Mouse (Mus musculus) liver, postnatal 0 days (tissue): ENCODE measurements around the gene Ccser1. TPM values are rescaled to one million over a fixed set of nuclear protein-coding genes. Genes with fewer than 3 reads are reported as not detected.

Experiments used
- ATAC-seq: fragments of 200-750 bp; cut with Nextera tagmentation; 2 replicates; pipeline ENCODE4 v1.8.0; 2017; ENCODE audit warnings: mild to moderate bottlenecking, moderate library complexity
- DNase-seq: peaks from one replicate; pipeline ENCODE4 v3.0.0-alpha.2; 2016
- H3K27ac ChIP-seq: fragments of 300-500 bp; sonication (generic); 2 replicates; pipeline ENCODE4 v1.5.1; 2014; ENCODE audit warnings: antibody characterized with exemption, moderate library complexity, mild to moderate bottlenecking, low read depth
- H3K27me3 ChIP-seq: fragments of 300-500 bp; sonication (generic); 2 replicates; pipeline ENCODE4 v1.6.1; 2014; ENCODE audit warnings: low read length, control low read depth, mixed read lengths; ENCODE audit not compliant: insufficient read depth
- H3K36me3 ChIP-seq: fragments of 300-500 bp; sonication (generic); replicated peaks from 2 replicates; pipeline ENCODE4 v1.6.1; 2014; ENCODE audit warnings: mild to moderate bottlenecking, control low read depth, low read length, moderate library complexity, mixed read lengths; ENCODE audit not compliant: insufficient read depth
- H3K4me1 ChIP-seq: fragments of 300-500 bp; sonication (generic); 2 replicates; pipeline ENCODE4 v1.6.1; 2014; ENCODE audit warnings: antibody characterized with exemption, mild to moderate bottlenecking, control low read depth; ENCODE audit not compliant: insufficient read depth
- H3K4me2 ChIP-seq: fragments of 300-500 bp; sonication (generic); 2 replicates; pipeline ENCODE4 v1.6.1; 2014; ENCODE audit warnings: low read depth, mild to moderate bottlenecking, low read length, moderate library complexity, mixed read lengths
- H3K4me3 ChIP-seq: fragments of 300-500 bp; sonication (generic); 2 replicates; pipeline ENCODE4 v1.5.1; 2014; ENCODE audit warnings: low read depth, low read length
- H3K9ac ChIP-seq: fragments of 300-500 bp; sonication (generic); replicated peaks from 2 replicates; pipeline ENCODE4 v1.6.1; 2014; ENCODE audit warnings: mild to moderate bottlenecking, moderate library complexity
- H3K9me3 ChIP-seq: fragments of 300-500 bp; sonication (generic); 2 replicates; pipeline ENCODE4 v1.6.1; 2016; ENCODE audit warnings: mild to moderate bottlenecking, control low read depth, low read length, mixed read lengths
- CTCF ChIP-seq: sonication (generic); IDR thresholded peaks from 2 replicates; pipeline ENCODE4 v1.5.1; 2016; ENCODE audit warnings: antibody characterized with exemption, low read depth
- EP300 ChIP-seq: IDR thresholded peaks from 2 replicates; pipeline ENCODE4 v1.6.1; 2016; ENCODE audit warnings: antibody characterized with exemption, low read depth, mild to moderate bottlenecking
- WGBS: fragments of 180-500 bp; shearing (Covaris S2); extraction: QIAGEN DNeasy Blood & Tissue Kit; methylation state at CpG from one replicate; pipeline ENCODE4 v1.1.7; 2014; ENCODE audit not compliant: insufficient replicate concordance; 5-methylcytosine and 5-hydroxymethylcytosine counted together
- polyA plus RNA-seq: library from polyadenylated mRNA; unstranded; fragments of >200 nt; fragmentation: Nextera tagmentation; extraction: Ambion mirVana; gene quantifications from 2 replicates; pipeline ENCODE4 v1.2.1, GENCODE M21; 2015

Ccser1 gene
- polyA plus RNA-seq, 1 experiment from 2014 or later: 0.18 TPM

DNA sequence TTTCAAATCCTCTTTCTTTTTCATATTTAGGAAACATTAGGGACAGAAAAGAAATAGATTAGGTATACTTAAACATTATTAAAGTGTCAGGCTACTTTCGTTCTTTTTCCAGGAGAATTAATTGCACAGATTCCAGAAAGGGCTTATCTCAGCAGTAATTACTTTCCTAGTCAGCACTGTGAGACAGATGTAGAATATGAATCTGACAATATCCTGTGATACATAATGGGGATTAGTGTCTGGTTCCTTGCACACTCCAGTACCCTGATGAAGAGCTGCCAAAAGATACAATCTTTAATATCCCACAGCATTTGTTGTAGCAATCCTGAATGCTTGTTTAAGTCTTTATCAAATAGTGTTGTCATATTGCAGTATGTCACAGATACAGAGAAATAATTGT, 548.9 kb downstream of the Ccser1 start:
- Histone ChIP-seq H3K27ac (no peak overlapping the region), H3K4me2 (no peak overlapping the region), H3K4me3 (no peak overlapping the region), H3K9ac (no peak overlapping the region), H3K36me3 (no peaks in the 10 kb centered on the region), H3K27me3 (no peaks in the 10 kb centered on the region), H3K4me1 (no peaks in the 10 kb centered on the region), H3K9me3 (no peaks in the 10 kb centered on the region)
- ATAC-seq: no peak
- WGBS: 60% methylated on average over 1 of the region's 1 CpGs
- TF ChIP-seq CTCF: no peak
- TF ChIP-seq EP300: no peak
- no peak for DNase-seq

DNA sequence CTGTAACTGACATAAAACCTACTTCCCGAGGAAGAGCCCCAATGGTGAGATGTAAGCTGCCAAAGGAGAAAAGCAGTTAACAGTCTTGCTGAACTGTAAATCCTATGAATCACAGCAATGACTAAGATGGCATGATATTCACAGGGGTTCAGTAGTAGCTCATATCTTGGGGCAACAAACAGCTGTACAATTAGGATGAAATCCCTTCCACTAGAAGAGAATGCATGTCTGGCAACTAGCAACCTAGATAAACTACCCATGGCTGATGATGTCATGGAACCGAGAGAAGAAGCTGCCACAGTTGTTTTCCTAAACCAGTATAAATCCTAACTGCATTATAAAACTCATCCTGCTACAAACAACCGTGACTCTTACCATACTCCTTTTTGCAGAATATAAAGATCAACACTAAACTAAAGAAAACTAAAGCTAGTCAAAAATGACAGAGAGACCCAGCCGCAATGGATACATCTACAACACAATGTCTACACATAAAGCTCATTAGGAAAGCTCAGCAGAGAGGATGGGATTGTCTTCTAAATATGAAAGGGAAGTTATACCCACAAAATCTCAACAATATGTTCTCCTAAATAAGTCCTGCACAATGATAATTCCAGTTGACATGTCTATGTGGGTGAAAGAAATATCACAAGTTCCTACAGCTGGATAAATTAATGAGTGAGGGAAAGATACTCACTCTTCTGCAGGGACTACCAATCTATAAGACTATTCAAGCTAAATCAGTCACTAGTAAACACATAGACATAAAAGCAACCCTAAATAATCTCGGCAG, 550.2 kb downstream of the Ccser1 start:
- ATAC-seq (no peak), DNase-seq (no peak)
- H3K4me3 ChIP-seq: no peak overlapping the region
- H3K4me1 ChIP-seq: no peaks in the 10 kb centered on the region
- H3K27me3 ChIP-seq: no peaks in the 10 kb centered on the region
- no peak for TF ChIP-seq EP300
- no peak for TF ChIP-seq CTCF
- H3K36me3 ChIP-seq: no peaks in the 10 kb centered on the region
- no peak overlapping the region for H3K4me2 ChIP-seq
- H3K27ac ChIP-seq: no peak overlapping the region
- H3K9ac ChIP-seq: no peak overlapping the region
- H3K9me3 ChIP-seq: no peaks in the 10 kb centered on the region
- WGBS: 70% methylated on average over 5 of the region's 5 CpGs

DNA sequence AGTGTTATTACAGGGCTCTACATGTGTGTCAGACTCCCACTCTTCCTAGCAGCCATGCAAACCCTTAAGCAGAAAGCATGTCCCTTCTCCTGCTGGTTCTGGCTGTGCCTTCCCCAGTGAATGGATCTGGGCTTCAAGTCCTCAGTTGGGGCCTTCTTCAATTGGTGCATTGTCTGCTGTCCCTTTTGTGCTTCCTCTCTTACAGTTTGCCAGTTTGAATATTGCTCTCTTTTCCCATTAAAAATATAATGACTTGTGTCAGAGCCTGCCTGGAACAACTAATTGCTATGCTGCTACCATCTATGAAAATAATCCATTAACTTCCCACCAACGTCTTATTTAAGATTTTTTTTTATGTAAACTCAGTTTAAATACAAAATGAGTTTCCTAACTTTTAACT, 566.2 kb downstream of the Ccser1 start:
- H3K9ac ChIP-seq: no peak overlapping the region
- no peak for TF ChIP-seq EP300
- TF ChIP-seq CTCF: no peak
- H3K4me2 ChIP-seq: no peak overlapping the region
- ATAC-seq (no peak), DNase-seq (no peak)
- H3K4me1 ChIP-seq: no peaks in the 10 kb centered on the region
- WGBS: 47% methylated on average over 1 of the region's 1 CpGs
- H3K36me3 ChIP-seq: no peaks in the 10 kb centered on the region
- no peak overlapping the region for H3K4me3 ChIP-seq
- no peak overlapping the region for H3K27ac ChIP-seq
- no peaks in the 10 kb centered on the region for H3K9me3 ChIP-seq
- H3K27me3 ChIP-seq: no peaks in the 10 kb centered on the region

DNA sequence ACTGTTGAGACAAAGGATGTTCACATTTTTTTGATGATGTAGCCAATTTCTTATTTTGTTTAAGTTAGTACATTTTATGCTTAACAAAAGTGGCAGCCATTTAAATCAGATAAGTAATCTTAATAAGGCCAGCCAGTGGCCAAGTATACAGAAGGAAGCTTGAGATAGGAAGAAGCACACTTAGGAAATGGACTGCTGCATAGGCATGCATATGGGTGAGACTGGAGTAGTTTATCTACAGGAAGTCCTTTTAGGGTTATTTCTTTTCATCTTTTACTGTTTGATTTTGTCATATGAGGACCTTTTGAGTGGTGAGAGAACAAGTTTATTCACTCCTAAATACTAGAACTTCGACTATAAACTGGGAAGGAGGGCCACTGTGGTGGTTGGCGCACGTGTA, 582.0 kb downstream of the Ccser1 start:
- Histone ChIP-seq H3K4me2 (no peak overlapping the region), H3K36me3 (no peaks in the 10 kb centered on the region), H3K27ac (no peak overlapping the region), H3K27me3 (no peaks in the 10 kb centered on the region), H3K9me3 (no peaks in the 10 kb centered on the region), H3K9ac (no peak overlapping the region), H3K4me1 (no peaks in the 10 kb centered on the region), H3K4me3 (no peak overlapping the region)
- WGBS: 81% methylated on average over 3 of the region's 3 CpGs
- ATAC-seq: no peak
- TF ChIP-seq CTCF (no peak), EP300 (no peak)
- DNase-seq: no peak

DNA sequence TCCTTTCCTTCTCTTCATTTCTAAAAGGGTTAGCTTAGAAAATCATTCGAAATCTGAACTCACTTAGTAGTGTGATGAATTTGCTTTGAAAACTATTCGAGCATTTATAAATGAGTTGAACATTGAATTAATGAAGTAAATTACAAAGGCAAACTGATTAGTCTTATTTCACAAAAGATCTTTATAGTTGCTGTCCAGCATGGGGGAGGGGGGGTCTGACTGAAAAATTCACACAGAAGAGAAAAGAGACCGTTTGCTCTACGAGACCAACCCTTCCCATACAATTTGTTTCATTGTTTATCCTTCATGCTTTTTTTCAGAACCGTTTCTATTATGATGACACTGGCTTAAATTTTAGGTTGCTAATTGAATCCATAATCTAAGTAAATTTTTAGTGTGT, 583.3 kb downstream of the Ccser1 start:
- ATAC-seq: no peak
- H3K4me1 ChIP-seq: no peaks in the 10 kb centered on the region
- H3K36me3 ChIP-seq: no peaks in the 10 kb centered on the region
- no peak overlapping the region for H3K27ac ChIP-seq
- H3K4me3 ChIP-seq: no peak overlapping the region
- DNase-seq: no peak
- no peak for TF ChIP-seq EP300
- no peak for TF ChIP-seq CTCF
- no peak overlapping the region for H3K9ac ChIP-seq
- H3K9me3 ChIP-seq: no peaks in the 10 kb centered on the region
- H3K27me3 ChIP-seq: no peaks in the 10 kb centered on the region
- WGBS: 76% methylated on average over 5 of the region's 5 CpGs
- no peak overlapping the region for H3K4me2 ChIP-seq

DNA sequence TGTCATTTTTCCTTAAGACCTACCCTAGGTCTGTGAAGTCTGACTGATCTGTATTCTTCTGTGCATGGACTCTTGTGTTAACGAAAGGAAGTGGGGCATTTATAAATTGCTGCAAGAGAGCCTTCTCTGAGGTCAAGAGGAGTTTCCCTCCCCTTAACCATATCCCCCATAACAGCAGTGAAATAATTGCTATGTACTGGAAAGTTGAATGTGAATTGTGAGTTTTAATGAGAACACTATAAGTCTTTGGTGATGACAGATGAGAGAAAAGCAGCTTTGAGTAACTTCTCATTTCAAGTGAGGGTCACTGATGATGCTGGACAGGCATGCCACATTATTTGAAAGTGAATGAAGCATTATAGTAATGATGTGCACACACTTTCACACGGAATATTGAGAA, 585.7 kb downstream of the Ccser1 start:
- Histone ChIP-seq H3K27ac (no peak overlapping the region), H3K4me3 (no peak overlapping the region), H3K4me1 (no peaks in the 10 kb centered on the region), H3K36me3 (no peaks in the 10 kb centered on the region), H3K9me3 (peaks cover 2% of the 10 kb centered on the region; the same call in 1 of the 2 replicates), H3K9ac (no peak overlapping the region), H3K4me2 (no peak overlapping the region), H3K27me3 (no peaks in the 10 kb centered on the region)
- ATAC-seq (no peak), DNase-seq (no peak)
- TF ChIP-seq EP300: no peak
- no peak for TF ChIP-seq CTCF
- 63% methylated on average over 2 of the region's 2 CpGs for WGBS
